Mouse (Mus musculus) adrenal gland, postnatal 4 days (tissue): ENCODE results near the gene Hadhb. TPM values are rescaled to one million over a fixed set of nuclear protein-coding genes. Genes with fewer than 3 reads are reported as not detected.

Experiments
- DNase-seq, 2 experiments: peaks; one replicate each; pipeline ENCODE4 v3.0.0; 2021 to 2022; ENCODE audit warnings: low spot score in 2 of 2, mixed read lengths in 2 of 2
- total RNA-seq, 2 experiments: library from RNA; stranded (reverse); gene quantifications; 2 replicates each; pipeline ENCODE4 v1.2.3; 2021

Hadhb gene
- total RNA-seq, 2 experiments from 2014 or later: 407 to 479 TPM

GRCm38 (mm10) chr5:30126756-30127155 lies 28.3 kb upstream of the Hadhb start:
- no peak for DNase-seq

- DNase-seq: no peak
These were observed 27.0 kb upstream of the Hadhb start for GRCm38 (mm10) chr5:30127921-30128597.

DNA sequence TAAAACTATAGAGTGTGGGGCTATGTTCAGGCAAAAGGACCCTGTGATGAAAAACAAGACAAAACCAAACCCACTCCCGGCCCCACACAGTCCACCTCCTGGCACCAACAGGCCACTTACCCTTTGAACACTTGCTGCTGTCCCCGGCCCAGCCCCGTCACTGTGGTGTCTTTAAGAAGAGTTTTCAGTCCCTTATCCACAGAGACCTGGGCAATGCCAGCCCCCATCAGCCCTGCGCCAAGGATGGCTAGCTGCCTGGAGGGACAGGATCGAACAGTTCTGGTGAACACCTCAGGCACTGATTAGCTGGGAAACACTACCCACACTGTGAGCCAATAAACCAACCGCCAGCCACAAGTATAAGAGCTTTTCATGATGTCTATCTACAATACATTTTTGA lies 26.4 kb upstream of the Hadhb start:
- DNase-seq: no peak

DNA sequence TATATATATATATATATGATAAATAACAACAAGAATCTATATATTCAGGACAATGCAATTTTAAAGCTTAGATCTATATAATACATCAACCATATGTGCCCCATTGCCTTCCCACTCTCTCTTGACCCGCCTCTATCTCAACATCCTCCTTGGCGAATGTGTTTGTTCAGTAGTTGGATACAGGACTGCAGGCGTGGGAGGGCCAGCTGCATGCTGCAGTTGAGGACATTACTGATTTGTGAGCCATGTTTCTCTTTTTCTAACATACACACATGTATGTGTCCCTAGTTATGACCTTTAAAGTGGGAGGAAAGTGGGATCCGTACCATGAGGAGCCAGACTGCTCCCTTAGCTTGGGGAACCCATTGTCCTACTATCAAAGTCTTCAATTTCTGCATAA lies 23.8 kb upstream of the Hadhb start:
- DNase-seq: no peak

- no peak for DNase-seq
These were observed 22.9 kb upstream of the Hadhb start for GRCm38 (mm10) chr5:30132173-30132572.

- no peak for DNase-seq
These were observed 19.3 kb upstream of the Hadhb start for GRCm38 (mm10) chr5:30135711-30136231.

DNA sequence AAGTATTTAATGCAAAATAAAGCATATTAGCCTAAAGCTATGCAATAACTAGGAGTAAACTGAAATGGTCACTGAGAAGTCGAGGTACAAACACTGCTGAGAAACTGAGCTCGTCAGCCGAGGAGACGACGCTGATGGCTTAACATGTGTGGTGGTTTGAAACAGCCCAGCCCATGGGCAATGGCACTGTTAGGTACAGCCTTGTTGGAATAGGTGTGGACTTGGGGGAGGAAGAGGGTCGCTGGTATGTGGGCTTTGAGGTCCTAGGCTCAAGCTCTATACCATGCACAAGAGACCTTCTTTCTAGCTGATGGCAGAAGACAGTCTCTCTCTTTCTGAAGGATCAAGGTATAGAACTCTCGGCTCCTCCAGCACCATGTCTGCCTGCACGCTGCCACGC lies 17.8 kb upstream of the Hadhb start:
- DNase-seq: no peak

DNA sequence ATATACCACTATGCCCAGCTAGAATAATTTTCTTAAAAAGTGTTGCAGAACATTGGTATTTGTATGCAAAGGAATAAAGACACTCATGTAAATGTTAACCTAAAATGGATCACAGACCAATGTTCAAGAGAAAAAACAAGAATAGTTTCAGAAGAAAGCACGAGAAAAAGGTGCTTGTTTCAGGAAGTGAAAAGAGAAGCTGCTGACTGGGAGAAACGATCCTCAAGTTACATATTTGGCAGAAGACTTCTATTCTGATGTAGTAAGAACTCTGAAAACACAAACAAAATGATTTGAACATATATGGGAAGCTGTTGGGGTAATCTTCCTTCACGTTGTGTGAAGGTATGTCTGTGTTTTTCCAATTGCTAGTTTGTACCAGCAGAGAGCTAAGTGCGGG lies 16.9 kb upstream of the Hadhb start:
- DNase-seq: no peak

DNA sequence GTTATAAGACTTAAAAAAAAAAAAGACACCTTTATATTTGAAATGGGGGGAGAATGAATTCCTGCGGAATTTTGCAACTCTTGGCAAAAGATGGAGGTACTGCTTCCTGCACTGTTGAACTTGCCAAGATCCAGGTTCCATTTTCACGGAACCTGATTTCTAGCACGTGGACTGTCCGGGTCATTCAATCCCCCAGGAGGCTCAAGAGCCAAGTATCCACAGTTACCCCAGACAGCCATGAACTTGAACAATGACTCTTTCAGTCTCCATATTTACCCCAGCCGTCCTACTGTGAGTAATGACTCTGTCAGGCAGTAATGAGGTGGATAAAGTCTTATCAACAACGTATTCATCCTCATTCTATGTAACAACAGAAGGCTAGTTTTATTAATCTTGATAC lies 8.5 kb upstream of the Hadhb start:
- no peak for DNase-seq

DNA sequence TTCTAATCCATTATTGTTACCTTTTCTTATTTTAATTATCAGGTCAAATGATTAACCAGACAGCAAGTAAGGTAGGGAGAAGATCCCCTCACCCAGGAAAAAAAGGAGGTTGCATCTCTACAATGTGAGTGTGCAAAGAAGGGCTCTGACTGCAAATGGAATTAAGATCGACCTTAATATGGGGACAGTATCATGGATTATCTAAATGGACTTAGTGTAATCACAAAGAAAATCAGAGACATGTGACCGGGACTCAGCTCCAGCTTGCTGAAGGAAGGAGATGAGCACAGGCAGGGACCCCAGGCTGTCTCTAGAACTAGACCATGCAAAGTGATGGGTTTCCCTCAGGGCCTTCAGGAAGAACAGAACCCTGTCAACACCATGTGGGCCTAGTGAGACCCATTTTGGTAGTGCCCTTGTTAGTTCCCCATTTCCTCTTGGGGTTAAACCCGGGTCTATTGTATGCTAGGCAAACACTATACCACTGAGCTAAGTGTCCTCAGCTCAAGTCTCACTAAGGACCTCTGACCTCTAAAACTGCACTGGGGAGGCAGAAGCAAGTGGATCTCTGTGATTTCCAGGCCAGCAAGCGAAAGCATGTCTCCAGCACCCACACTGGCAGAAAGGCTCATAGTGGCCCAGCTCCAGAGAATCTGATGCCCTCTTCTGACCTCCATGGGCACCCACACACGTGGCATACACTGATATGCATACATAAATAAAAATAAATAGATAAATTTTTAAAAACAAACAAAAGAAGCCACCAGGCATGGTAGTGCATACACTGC lies 6.7 kb upstream of the Hadhb start:
- DNase-seq: no peak

DNA sequence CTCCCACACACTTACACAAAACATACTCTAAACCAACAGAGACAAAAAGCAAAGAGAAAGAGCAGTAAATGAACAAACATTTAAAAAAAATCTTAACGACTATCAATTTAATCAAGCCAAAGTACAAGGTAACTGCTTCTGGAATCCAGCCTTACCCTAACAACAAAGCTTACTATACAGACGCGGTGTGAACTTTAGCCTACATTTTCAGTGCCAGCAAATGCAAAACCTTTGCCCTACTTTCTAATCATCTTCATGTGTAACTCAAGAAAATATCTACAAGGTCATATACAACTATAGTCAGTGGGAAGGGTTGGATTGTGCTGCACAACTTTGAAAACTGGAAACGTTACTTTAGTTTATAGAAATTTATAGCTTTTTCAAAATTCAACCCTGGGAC lies 3.0 kb upstream of the Hadhb start:
- DNase-seq: no peak

GRCm38 (mm10) chr5:30152413-30152812 lies 2.6 kb upstream of the Hadhb start:
- no peak for DNase-seq

DNA sequence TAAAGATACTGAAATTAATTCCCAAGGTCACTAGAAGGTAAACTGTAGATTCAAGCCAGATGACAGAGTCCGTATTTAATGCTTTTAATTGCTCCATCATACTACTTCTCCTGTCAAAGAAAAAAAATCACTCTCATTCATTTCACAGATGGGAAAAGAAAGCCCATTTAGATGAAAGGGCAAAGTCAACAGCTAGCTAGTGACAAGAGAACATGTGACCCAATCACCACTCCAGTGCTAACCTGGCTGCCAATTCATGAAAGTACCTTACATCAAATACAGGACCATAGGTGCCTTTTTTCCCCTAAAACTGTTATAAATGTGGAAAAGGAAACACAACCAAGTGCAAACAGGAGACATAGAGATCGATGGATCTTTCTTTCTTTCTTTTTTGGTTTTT lies 1.8 kb upstream of the Hadhb start:
- no peak for DNase-seq

DNA sequence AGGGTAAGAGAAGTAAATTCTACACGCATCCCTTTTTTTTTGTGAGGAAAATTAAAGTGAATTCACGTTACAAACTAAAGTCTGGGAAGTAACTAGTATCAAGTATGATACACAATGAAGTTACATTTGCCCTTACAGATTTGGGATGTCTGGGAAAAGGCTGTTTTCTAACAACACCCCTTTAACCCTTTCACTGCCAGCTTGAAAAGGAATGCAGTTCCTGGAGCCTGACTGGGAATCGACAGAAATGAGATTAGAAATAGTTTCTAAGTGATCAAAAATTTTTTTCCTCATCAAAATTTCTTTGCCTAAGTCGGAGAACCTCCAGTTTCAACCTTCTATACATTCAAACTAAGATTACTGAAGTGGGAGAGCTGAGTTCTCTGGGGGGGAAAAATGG lies 1.0 kb upstream of the Hadhb start:
- DNase-seq: no peak

GRCm38 (mm10) chr5:30155395-30155792 lies 346 bp downstream of the Hadhb start:
- DNase-seq: no peak

GRCm38 (mm10) chr5:30155821-30156629 lies 977 bp downstream of the Hadhb start:
- no peak for DNase-seq

GRCm38 (mm10) chr5:30159601-30160000 lies 4.6 kb downstream of the Hadhb start:
- no peak for DNase-seq

DNA sequence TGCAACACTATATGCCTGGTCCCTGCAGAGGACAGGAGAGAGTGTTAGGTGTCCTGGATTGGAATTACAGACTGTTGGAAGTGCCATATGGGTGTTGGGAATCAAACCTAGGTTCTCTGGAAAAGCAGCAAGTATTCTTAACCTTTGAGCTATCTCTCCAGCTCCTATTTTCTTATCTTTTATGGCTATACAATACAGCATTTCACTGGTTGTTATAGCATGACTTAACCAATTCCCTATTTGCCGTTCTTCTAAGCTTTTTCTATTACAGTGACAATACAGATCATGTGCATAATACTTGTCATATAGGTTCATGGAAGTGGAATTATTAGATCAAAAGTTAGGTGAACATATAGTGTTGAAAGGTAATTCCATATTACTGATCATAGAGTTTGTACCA lies 6.8 kb downstream of the Hadhb start:
- DNase-seq: no peak

DNA sequence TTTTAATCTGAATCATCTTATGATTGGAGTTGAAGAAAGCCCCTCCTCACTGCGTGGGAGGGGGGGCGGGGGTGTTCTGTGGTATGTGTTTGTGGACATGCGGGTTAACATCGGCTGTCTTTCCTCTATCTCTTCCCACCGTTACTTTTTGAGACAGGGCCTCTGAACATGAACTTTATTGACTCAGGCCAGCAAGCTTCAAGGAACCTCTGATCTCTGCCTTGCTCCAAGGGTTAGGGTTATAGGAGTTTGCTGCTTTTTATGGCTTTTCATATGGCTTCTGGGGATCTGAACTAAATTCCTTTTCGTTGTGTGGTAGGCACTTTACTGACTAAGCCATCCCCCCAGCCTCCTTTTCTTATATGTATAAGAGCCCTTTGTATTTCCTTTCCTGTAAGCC lies 7.3 kb downstream of the Hadhb start:
- DNase-seq: no peak

- DNase-seq: no peak
These were observed 10.3 kb downstream of the Hadhb start for GRCm38 (mm10) chr5:30165234-30165946.

DNA sequence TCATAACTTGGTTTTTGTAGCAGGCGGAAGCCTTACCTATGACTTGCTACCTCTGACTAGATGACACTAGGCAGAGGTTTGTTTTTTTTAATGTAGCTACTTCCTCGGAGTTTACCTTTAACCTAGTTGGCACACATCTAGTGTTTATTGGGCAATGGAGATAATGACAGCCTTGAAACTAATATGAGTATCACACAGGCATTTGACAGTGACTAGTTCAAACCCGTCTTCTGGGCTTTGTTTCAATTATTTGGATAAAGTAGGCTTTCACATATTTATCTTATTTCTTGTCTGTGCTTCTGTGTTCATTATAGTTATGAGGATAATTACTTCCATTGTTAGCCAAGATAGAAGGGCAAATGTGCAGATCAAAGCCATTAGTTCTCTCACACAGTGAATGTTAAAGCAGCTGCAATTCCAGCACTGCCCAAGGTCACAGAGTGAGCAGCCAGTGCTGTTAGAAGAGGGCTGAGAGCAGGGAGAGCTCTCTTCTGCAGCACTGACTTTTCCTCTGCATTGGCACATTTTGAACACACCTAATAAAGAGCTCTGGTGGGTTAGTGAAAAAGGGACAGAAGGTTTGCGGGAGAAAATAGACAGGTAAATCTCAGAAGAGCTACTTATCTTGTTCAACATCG lies 15.4 kb downstream of the Hadhb start:
- no peak for DNase-seq
